Mouse (Mus musculus): Measurements from ENCODE around the gene Thumpd2.

GRCm38 (mm10) chr17:81047930-81048564 is 16.8 kb downstream of the Thumpd2 start:
- TF ChIP-seq POLR2A (IDR thresholded peaks at IDR 0.05; ENCODE audit: control insufficient read depth, extremely low read depth, insufficient read depth, low read length, poor library complexity), result no peak
- no peak for TF ChIP-seq CTCF (IDR thresholded peaks at IDR 0.05; ENCODE audit: borderline replicate concordance, control insufficient read depth, extremely low read depth, insufficient read depth, low read length, poor library complexity)
